Mouse (Mus musculus) CH12.LX (cell line): ENCODE measurements at regions not wholly inside any gene's neighbourhood (a gene's known extent, or its start where the extent isn't known, plus 50 kb on each side); places are given as distances from the start of the nearest gene placed in this dataset.

ENCODE experiments used
- DNase-seq: peaks from one replicate; pipeline ENCODE4 v3.0.0-alpha.2; 2013; ENCODE audit errors: extremely low read depth
- H3K27ac ChIP-seq: 2 replicates; pipeline ENCODE4 v1.5.1; 2012; ENCODE audit warnings: low read depth, mild to moderate bottlenecking, control low read depth, moderate library complexity; ENCODE audit not compliant: insufficient read depth
- H3K27me3 ChIP-seq: replicated peaks from 2 replicates; pipeline ENCODE3; 2012; ENCODE audit warnings: inconsistent platforms
- H3K36me3 ChIP-seq, 2 experiments: replicated peaks in 1 of 2; 2 replicates each; pipeline versions ENCODE3 to v1.6.1; 2012; ENCODE audit warnings: inconsistent platforms in 1 of 2, low read length in 1 of 2, mild to moderate bottlenecking in 1 of 2, mixed read lengths in 1 of 2, moderate library complexity in 1 of 2; ENCODE audit not compliant: control insufficient read depth in 1 of 2, insufficient read depth in 1 of 2
- H3K4me1 ChIP-seq, 2 experiments: 2 replicates each; pipeline ENCODE4 v1.6.1; 2012; ENCODE audit warnings: inconsistent platforms in 1 of 2, moderate library complexity in 1 of 2; ENCODE audit not compliant: insufficient read depth in 2 of 2, control insufficient read depth in 1 of 2
- H3K4me2 ChIP-seq: 2 replicates; pipeline ENCODE4 v1.6.1; 2012; ENCODE audit warnings: low read depth, mild to moderate bottlenecking, control low read depth; ENCODE audit not compliant: poor library complexity, insufficient read depth, severe bottlenecking
- H3K4me3 ChIP-seq, 3 experiments: fragments of 150-350 bp in 1 of 3; sonication (generic) in 1 of 3; replicated peaks in 1 of 3; 2 replicates each; pipeline versions ENCODE3 to v1.5.1; 2011 to 2012; ENCODE audit warnings: low read depth in 2 of 3, low read length in 2 of 3, mild to moderate bottlenecking in 2 of 3, moderate library complexity in 2 of 3, control low read depth in 1 of 3, improper control_type of control experiment in 1 of 3, inconsistent platforms in 1 of 3, mixed read lengths in 1 of 3; ENCODE audit not compliant: poor library complexity in 1 of 3
- H3K79me2 ChIP-seq: replicated peaks from 2 replicates; pipeline ENCODE4 v1.6.1; 2012; ENCODE audit warnings: mild to moderate bottlenecking, moderate library complexity; ENCODE audit not compliant: control insufficient read depth, poor library complexity, insufficient read depth, severe bottlenecking; ENCODE audit errors: extremely low read depth
- H3K9ac ChIP-seq: 2 replicates; pipeline ENCODE4 v1.6.1; 2012; ENCODE audit warnings: low read depth, mild to moderate bottlenecking, control low read depth, moderate library complexity; ENCODE audit not compliant: insufficient read depth
- H3K9me3 ChIP-seq: replicated peaks from 2 replicates; pipeline ENCODE3; 2012; ENCODE audit warnings: low read length, inconsistent platforms, mixed read lengths
- CHD1 ChIP-seq: IDR thresholded peaks from 2 replicates; pipeline ENCODE4 v1.6.1; 2012; ENCODE audit warnings: low read depth, low read length, improper control_type of control experiment, inconsistent platforms
- CHD2 ChIP-seq: IDR thresholded peaks from 2 replicates; pipeline ENCODE4 v1.6.1; 2011; ENCODE audit warnings: low read length, improper control_type of control experiment
- CTCF ChIP-seq, 2 experiments: IDR thresholded peaks in 1 of 2; conservative IDR thresholded peaks in 1 of 2; 2 replicates each; pipeline ENCODE4 v1.5.1; 2011 to 2012; ENCODE audit warnings: low read depth in 2 of 2, low read length in 2 of 2, improper control_type of control experiment in 1 of 2, inconsistent platforms in 1 of 2, mild to moderate bottlenecking in 1 of 2, moderate library complexity in 1 of 2
- ELF1 ChIP-seq: IDR thresholded peaks from 2 replicates; pipeline ENCODE4 v1.6.1; 2014; ENCODE audit warnings: low read depth, mild to moderate bottlenecking, inconsistent platforms, low read length, improper control_type of control experiment
- ETS1 ChIP-seq: conservative IDR thresholded peaks from 2 replicates; pipeline ENCODE4 v1.6.1; 2012; ENCODE audit warnings: low read depth, mild to moderate bottlenecking, inconsistent platforms, low read length, improper control_type of control experiment, moderate library complexity
- HCFC1 ChIP-seq: IDR thresholded peaks from 2 replicates; pipeline ENCODE4 v1.6.1; 2012; ENCODE audit warnings: low read depth, mild to moderate bottlenecking, inconsistent platforms, low read length, improper control_type of control experiment
- IRF4 ChIP-seq: IDR thresholded peaks from 2 replicates; pipeline ENCODE4 v1.6.1; 2014; ENCODE audit warnings: low read depth, mild to moderate bottlenecking, inconsistent platforms, low read length, improper control_type of control experiment
- JUN ChIP-seq: IDR thresholded peaks from 2 replicates; pipeline ENCODE4 v1.6.1; 2011; ENCODE audit warnings: low read depth, mild to moderate bottlenecking, low read length, improper control_type of control experiment, moderate library complexity; ENCODE audit not compliant: insufficient read depth
- KAT2A ChIP-seq: IDR thresholded peaks from 2 replicates; pipeline ENCODE4 v1.6.1; 2012; ENCODE audit warnings: low read length, improper control_type of control experiment, inconsistent platforms; ENCODE audit not compliant: insufficient replicate concordance
- MAFK ChIP-seq: IDR thresholded peaks from 2 replicates; pipeline ENCODE4 v1.6.1; 2011; ENCODE audit warnings: low read length, improper control_type of control experiment; ENCODE audit not compliant: insufficient replicate concordance
- MAX ChIP-seq: IDR thresholded peaks from 2 replicates; pipeline ENCODE4 v1.6.1; 2011; ENCODE audit warnings: low read length, improper control_type of control experiment
- MAZ ChIP-seq: IDR thresholded peaks from 2 replicates; pipeline ENCODE4 v1.6.1; 2012; ENCODE audit warnings: low read depth, mild to moderate bottlenecking, inconsistent platforms, low read length, improper control_type of control experiment, moderate library complexity
- MEF2A ChIP-seq: IDR thresholded peaks from 2 replicates; pipeline ENCODE4 v1.6.1; 2014; ENCODE audit warnings: low read depth, mild to moderate bottlenecking, inconsistent platforms, low read length, improper control_type of control experiment, borderline replicate concordance
- MXI1 ChIP-seq: IDR thresholded peaks from 2 replicates; pipeline ENCODE4 v1.6.1; 2011; ENCODE audit warnings: mild to moderate bottlenecking, low read depth, low read length, improper control_type of control experiment
- MYC ChIP-seq: IDR thresholded peaks from 2 replicates; pipeline ENCODE4 v1.6.1; 2011; ENCODE audit warnings: low read depth, mild to moderate bottlenecking, improper control_type of control experiment, low read length
- NELFE ChIP-seq: IDR thresholded peaks from 2 replicates; pipeline ENCODE4 v1.6.1; 2011; ENCODE audit warnings: low read depth, low read length, improper control_type of control experiment
- NRF1 ChIP-seq: IDR thresholded peaks from 2 replicates; pipeline ENCODE4 v1.6.1; 2014; ENCODE audit warnings: low read depth, mild to moderate bottlenecking, inconsistent platforms, low read length, improper control_type of control experiment, moderate library complexity
- PAX5 ChIP-seq: IDR thresholded peaks from 2 replicates; pipeline ENCODE4 v1.6.1; 2012; ENCODE audit warnings: low read length, inconsistent platforms, mixed read lengths
- POLR2A ChIP-seq: IDR thresholded peaks from 2 replicates; pipeline ENCODE4 v1.6.1; 2011; ENCODE audit warnings: low read depth, mild to moderate bottlenecking, improper control_type of control experiment, low read length
- POLR2AphosphoS2 ChIP-seq: IDR thresholded peaks from 2 replicates; pipeline ENCODE4 v1.6.1; 2011; ENCODE audit warnings: low read depth, low read length, improper control_type of control experiment
- RAD21 ChIP-seq: IDR thresholded peaks from 2 replicates; pipeline ENCODE4 v1.6.1; 2011; ENCODE audit warnings: low read depth, mild to moderate bottlenecking, low read length, improper control_type of control experiment, moderate library complexity
- RCOR1 ChIP-seq: conservative IDR thresholded peaks from 2 replicates; pipeline ENCODE4 v1.6.1; 2012; ENCODE audit warnings: low read depth, mild to moderate bottlenecking, inconsistent platforms, low read length, improper control_type of control experiment
- SIN3A ChIP-seq: IDR thresholded peaks from 2 replicates; pipeline ENCODE4 v1.6.1; 2012; ENCODE audit warnings: low read length, improper control_type of control experiment, inconsistent platforms
- SMC3 ChIP-seq: IDR thresholded peaks from 2 replicates; pipeline ENCODE4 v1.6.1; 2011; ENCODE audit warnings: low read depth, low read length, improper control_type of control experiment
- TBP ChIP-seq: conservative IDR thresholded peaks from 2 replicates; pipeline ENCODE4 v1.6.1; 2011; ENCODE audit warnings: low read depth, low read length, improper control_type of control experiment
- TCF12 ChIP-seq: IDR thresholded peaks from 2 replicates; pipeline ENCODE4 v1.6.1; 2014; ENCODE audit warnings: low read depth, mild to moderate bottlenecking, inconsistent platforms, low read length, improper control_type of control experiment
- UBTF ChIP-seq: IDR thresholded peaks from 2 replicates; pipeline ENCODE4 v1.6.1; 2012; ENCODE audit warnings: low read depth, mild to moderate bottlenecking, inconsistent platforms, low read length, improper control_type of control experiment, moderate library complexity
- USF1 ChIP-seq: IDR thresholded peaks from 2 replicates; pipeline ENCODE4 v1.6.1; 2014; ENCODE audit warnings: low read depth, mild to moderate bottlenecking, inconsistent platforms, low read length, improper control_type of control experiment
- USF2 ChIP-seq: conservative IDR thresholded peaks from 2 replicates; pipeline ENCODE4 v1.6.1; 2011; ENCODE audit warnings: low read depth, low read length, improper control_type of control experiment
- ZC3H11A ChIP-seq: IDR thresholded peaks from 2 replicates; pipeline ENCODE4 v1.6.1; 2012; ENCODE audit warnings: low read depth, mild to moderate bottlenecking, inconsistent platforms, low read length, improper control_type of control experiment
- ZKSCAN1 ChIP-seq: IDR thresholded peaks from 2 replicates; pipeline ENCODE4 v1.6.1; 2012; ENCODE audit warnings: low read depth, inconsistent platforms, low read length, improper control_type of control experiment, borderline replicate concordance
- ZNF384 ChIP-seq: IDR thresholded peaks from 2 replicates; pipeline ENCODE4 v1.6.1; 2012; ENCODE audit warnings: low read depth, low read length, improper control_type of control experiment, inconsistent platforms
- dilution Hi-C: fragments of 300-500 bp; cut with MboI; formaldehyde crosslinking; loops from 2 replicates; pipeline ENCODE4 v1.14.3; 2020; ENCODE audit warnings: low sequenced_read_pairs; ENCODE audit not compliant: extremely low pct_unique_long_range_greater_than_20kb, extremely low pct_ligation_motif_present
- in situ Hi-C: fragments of 300-500 bp; cut with MboI; formaldehyde crosslinking; loops from 3 replicates; pipeline ENCODE4 v1.14.3; 2019; ENCODE audit warnings: low sequenced_read_pairs, low pct_ligation_motif_present, low pct_unique_long_range_greater_than_20kb, mixed read lengths

DNA sequence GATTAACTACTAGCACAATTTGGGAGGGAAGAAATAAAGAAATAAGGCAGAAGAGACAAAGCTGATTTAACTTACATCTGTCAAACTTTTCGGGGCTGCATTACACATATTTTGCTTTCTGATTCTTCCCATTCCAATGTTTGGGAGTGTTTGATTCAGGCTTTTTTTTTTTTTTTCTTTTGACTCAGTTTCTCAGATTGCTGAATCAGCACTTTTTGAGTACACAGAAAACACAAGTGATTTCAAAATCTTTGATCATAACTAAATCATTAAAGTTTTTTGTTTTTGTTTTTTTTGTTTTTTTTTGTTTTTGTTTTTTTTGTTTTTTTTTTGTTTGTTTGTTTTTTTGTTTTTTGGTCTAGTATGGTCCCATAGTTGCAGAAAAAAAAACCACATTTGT lies 164.7 kb upstream of the Rgmb start:
- Histone ChIP-seq H3K79me2 (no peaks in the 10 kb centered on the region), H3K9ac (no peak overlapping the region)

DNA sequence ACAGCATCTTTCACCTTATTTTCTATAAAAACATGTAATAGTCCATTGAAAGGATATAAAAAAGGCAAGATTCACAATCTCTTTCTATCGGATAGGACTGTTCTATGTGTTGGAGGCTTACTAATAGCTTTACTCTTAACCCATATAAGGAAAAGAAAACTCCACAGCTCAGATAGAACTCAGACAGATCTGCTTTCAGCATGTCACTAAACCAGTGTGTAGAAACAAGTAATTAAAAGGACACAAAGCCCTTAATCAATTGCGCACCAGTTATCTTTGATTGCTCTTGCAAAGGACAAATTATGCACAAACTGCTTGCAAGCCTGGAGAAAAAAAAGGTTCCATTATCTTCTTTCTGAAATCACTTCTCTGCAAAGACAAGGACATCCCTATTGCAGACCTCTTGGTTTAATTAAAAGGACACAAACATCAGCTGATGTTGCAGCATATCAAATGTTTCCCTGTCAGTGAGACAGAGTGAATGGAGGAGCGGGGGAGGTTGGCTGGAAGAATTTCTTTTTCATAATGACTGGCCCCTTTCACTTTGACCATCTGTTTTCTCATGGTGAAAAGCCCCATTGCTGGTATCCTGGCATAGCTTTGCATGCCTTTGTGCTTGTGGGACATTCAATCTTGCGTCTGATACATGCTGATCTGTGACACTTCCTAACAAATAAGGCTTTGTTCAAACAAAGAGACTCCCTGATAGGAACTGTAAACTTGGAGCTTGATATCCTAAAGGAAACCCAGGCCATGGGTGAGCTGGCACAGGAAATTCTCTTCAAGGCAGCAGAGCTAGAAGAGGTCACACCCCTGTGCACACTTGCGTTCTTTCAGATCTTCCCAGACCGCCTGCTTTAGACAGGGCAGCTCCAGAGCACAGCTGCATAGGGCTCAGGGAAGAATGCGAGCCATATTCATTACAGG lies 162.8 kb upstream of the Rgmb start:
- in situ Hi-C loops (no loop called here), dilution Hi-C loops (no loop called here)
- H3K4me2 ChIP-seq: peak overlapping the region; percentile 46; the same call in 1 of the 2 replicates
- no peak overlapping the region for H3K27ac ChIP-seq
- no peak overlapping the region for H3K9ac ChIP-seq
- no peaks in the 10 kb centered on the region for H3K79me2 ChIP-seq
- DNase-seq: peak; percentile 61
- no peak overlapping the region for H3K4me3 ChIP-seq
- H3K36me3 ChIP-seq: no peaks in the 10 kb centered on the region
- no peaks in the 10 kb centered on the region for H3K27me3 ChIP-seq
- peaks cover 7 to 77% of the 10 kb centered on the region in 2 experiments for H3K4me1 ChIP-seq
- H3K9me3 ChIP-seq: peaks cover 3% of the 10 kb centered on the region
- TF ChIP-seq ZC3H11A (no peak), MAFK (no peak), POLR2A (no peak), PAX5 (no peak), ZKSCAN1 (no peak), MAX (no peak), IRF4 (peak; percentile 88), MAZ (no peak), ETS1 (peak; percentile 71), SIN3A (no peak), USF1 (no peak), TBP (no peak), UBTF (no peak), CHD1 (no peak), NRF1 (no peak), HCFC1 (no peak), SMC3 (no peak), ZNF384 (no peak), JUN (no peak), CHD2 (no peak), KAT2A (no peak), POLR2AphosphoS2 (no peak), USF2 (no peak), TCF12 (peak; percentile 60; the same call in 1 of the 2 replicates), CTCF (conservative IDR thresholded peaks at IDR 0.05 in 1 of 2, IDR thresholded peaks at IDR 0.05 in 1 of 2; ENCODE audit: low read depth in 2 of 2, low read length in 2 of 2) (no peak), NELFE (no peak), MYC (no peak), MXI1 (no peak), RAD21 (no peak), ELF1 (no peak), RCOR1 (no peak), MEF2A (no peak)

More for the DNA sequence above, 164.7 kb upstream of the Rgmb start:
- in situ Hi-C loops: no loop called here
- Histone ChIP-seq H3K27ac (no peak overlapping the region), H3K4me1 (peaks cover 7 to 59% of the 10 kb centered on the region in 2 experiments), H3K27me3 (no peaks in the 10 kb centered on the region), H3K9me3 (peaks cover 6% of the 10 kb centered on the region), H3K36me3 (no peaks in the 10 kb centered on the region), H3K4me3 (no peak overlapping the region), H3K4me2 (no peak overlapping the region)
- TF ChIP-seq MAFK (peak; percentile 99), PAX5 (no peak)
- dilution Hi-C loops: no loop called here
- no peak for DNase-seq
